Mouse (Mus musculus): ENCODE results near the gene Hdgfl2. TPM values are rescaled to one million over a fixed set of nuclear protein-coding genes. Genes with fewer than 3 reads are reported as not detected.

The Hdgfl2 gene
- polyA plus RNA-seq, 1 experiment from 2014 or later = 27.7 TPM

- Histone ChIP-seq H3K27ac (ENCODE audit: low read depth) (no peak overlapping the region), H3K4me2 (ENCODE audit: low read depth, low read length) (no peak overlapping the region), H3K4me1 (ENCODE audit: insufficient read depth) (peaks cover 13% of the 10 kb centered on the region), H3K9ac (replicated peaks) (no peak overlapping the region), H3K36me3 (replicated peaks; ENCODE audit: insufficient read depth, low read length) (peaks cover 20% of the 10 kb centered on the region), H3K4me3 (ENCODE audit: low read depth, low read length) (no peak overlapping the region), H3K27me3 (ENCODE audit: insufficient read depth, low read length) (no peaks in the 10 kb centered on the region), H3K9me3 (ENCODE audit: low read length) (no peaks in the 10 kb centered on the region; the same call in 1 of the 2 replicates)
- DNase-seq = peak; percentile 24
- WGBS (ENCODE audit: insufficient replicate concordance) = 64% methylated on average over 15 of the region's 15 CpGs
- no peak for ATAC-seq
- TF ChIP-seq CTCF (IDR thresholded peaks at IDR 0.05; ENCODE audit: low read depth) = no peak
- TF ChIP-seq EP300 (IDR thresholded peaks at IDR 0.05; ENCODE audit: low read depth) = no peak
Measured at GRCm38 (mm10) chr17:56128246-56128645, 48.8 kb downstream of the Hdgfl2 start.

- DNase-seq (no peak), ATAC-seq (no peak)
- no peak overlapping the region for H3K9ac ChIP-seq (replicated peaks)
- H3K36me3 ChIP-seq (replicated peaks; ENCODE audit: insufficient read depth, low read length) = peaks cover 19% of the 10 kb centered on the region
- WGBS (ENCODE audit: insufficient replicate concordance) = 89% methylated on average over 10 of the region's 10 CpGs
- TF ChIP-seq EP300 (IDR thresholded peaks at IDR 0.05; ENCODE audit: low read depth) = no peak
- TF ChIP-seq CTCF (IDR thresholded peaks at IDR 0.05; ENCODE audit: low read depth) = no peak
- no peaks in the 10 kb centered on the region; the same call in 1 of the 2 replicates for H3K9me3 ChIP-seq (ENCODE audit: low read length)
- peaks cover 26% of the 10 kb centered on the region for H3K4me1 ChIP-seq (ENCODE audit: insufficient read depth)
- no peak overlapping the region for H3K4me3 ChIP-seq (ENCODE audit: low read depth, low read length)
- H3K4me2 ChIP-seq (ENCODE audit: low read depth, low read length) = no peak overlapping the region
- no peak overlapping the region for H3K27ac ChIP-seq (ENCODE audit: low read depth)
- no peaks in the 10 kb centered on the region for H3K27me3 ChIP-seq (ENCODE audit: insufficient read depth, low read length)
Measured at GRCm38 (mm10) chr17:56131136-56131535, 51.7 kb downstream of the Hdgfl2 start.

GRCm38 (mm10) chr17:56131814-56132213, 52.4 kb downstream of the Hdgfl2 start:
- Histone ChIP-seq H3K27me3 (ENCODE audit: insufficient read depth, low read length) (no peaks in the 10 kb centered on the region), H3K4me3 (ENCODE audit: low read depth, low read length) (no peak overlapping the region), H3K4me2 (ENCODE audit: low read depth, low read length) (no peak overlapping the region), H3K27ac (ENCODE audit: low read depth) (no peak overlapping the region), H3K9me3 (ENCODE audit: low read length) (no peaks in the 10 kb centered on the region; the same call in 1 of the 2 replicates), H3K4me1 (ENCODE audit: insufficient read depth) (peaks cover 26% of the 10 kb centered on the region), H3K9ac (replicated peaks) (no peak overlapping the region), H3K36me3 (replicated peaks; ENCODE audit: insufficient read depth, low read length) (peaks cover 19% of the 10 kb centered on the region)
- TF ChIP-seq CTCF (IDR thresholded peaks at IDR 0.05; ENCODE audit: low read depth) (peak; percentile 85), EP300 (IDR thresholded peaks at IDR 0.05; ENCODE audit: low read depth) (no peak)
- no peak for ATAC-seq
- peak; percentile 82 for DNase-seq
- WGBS (ENCODE audit: insufficient replicate concordance) = 44% methylated on average over 7 of the region's 7 CpGs

GRCm38 (mm10) chr17:56132661-56133060, 53.2 kb downstream of the Hdgfl2 start:
- H3K27me3 ChIP-seq (ENCODE audit: insufficient read depth, low read length) = no peaks in the 10 kb centered on the region
- H3K4me1 ChIP-seq (ENCODE audit: insufficient read depth) = peaks cover 26% of the 10 kb centered on the region
- no peak overlapping the region for H3K9ac ChIP-seq (replicated peaks)
- H3K4me3 ChIP-seq (ENCODE audit: low read depth, low read length) = no peak overlapping the region
- peak overlapping the region; percentile 42 for H3K4me2 ChIP-seq (ENCODE audit: low read depth, low read length)
- H3K9me3 ChIP-seq (ENCODE audit: low read length) = no peaks in the 10 kb centered on the region; the same call in 1 of the 2 replicates
- H3K36me3 ChIP-seq (replicated peaks; ENCODE audit: insufficient read depth, low read length) = peaks cover 19% of the 10 kb centered on the region
- TF ChIP-seq CTCF (IDR thresholded peaks at IDR 0.05; ENCODE audit: low read depth) = peak; percentile 92
- no peak for TF ChIP-seq EP300 (IDR thresholded peaks at IDR 0.05; ENCODE audit: low read depth)
- ATAC-seq (no peak), DNase-seq (peak; percentile 77)
- whole genome bisulfite sequencing (ENCODE audit: insufficient replicate concordance) = 4% methylated on average over 14 of the region's 14 CpGs
- H3K27ac ChIP-seq (ENCODE audit: low read depth) = peak overlapping the region; percentile 89; the same call in 1 of the 2 replicates

GRCm38 (mm10) chr17:56133457-56134363, 54.3 kb downstream of the Hdgfl2 start:
- 5% methylated on average over 19 of the region's 21 CpGs for WGBS (ENCODE audit: insufficient replicate concordance)
- ATAC-seq = peak; percentile 81
- no peaks in the 10 kb centered on the region; the same call in 1 of the 2 replicates for H3K9me3 ChIP-seq (ENCODE audit: low read length)

GRCm38 (mm10) chr17:56134463-56134971, 55.1 kb downstream of the Hdgfl2 start:
- H3K36me3 ChIP-seq (replicated peaks; ENCODE audit: insufficient read depth, low read length) = peaks cover 13% of the 10 kb centered on the region
- H3K4me2 ChIP-seq (ENCODE audit: low read depth, low read length) = peak overlapping the region; percentile 85
- H3K4me1 ChIP-seq (ENCODE audit: insufficient read depth) = peaks cover 29% of the 10 kb centered on the region
- H3K4me3 ChIP-seq (ENCODE audit: low read depth, low read length) = peak overlapping the region; percentile 51
- peaks cover 14% of the 10 kb centered on the region for H3K27me3 ChIP-seq (ENCODE audit: insufficient read depth, low read length)
- 2% methylated on average over 27 of the region's 27 CpGs for WGBS (ENCODE audit: insufficient replicate concordance)
- peak overlapping the region; percentile 38 for H3K9ac ChIP-seq (replicated peaks)
- ATAC-seq (peak; percentile 47), DNase-seq (peak; percentile 83)
- no peaks in the 10 kb centered on the region; the same call in 1 of the 2 replicates for H3K9me3 ChIP-seq (ENCODE audit: low read length)
- H3K27ac ChIP-seq (ENCODE audit: low read depth) = peak overlapping the region; percentile 89
- TF ChIP-seq EP300 (IDR thresholded peaks at IDR 0.05; ENCODE audit: low read depth) (no peak), CTCF (IDR thresholded peaks at IDR 0.05; ENCODE audit: low read depth) (peak; percentile 93)

More at GRCm38 (mm10) chr17:56133457-56134363, 54.3 kb downstream of the Hdgfl2 start:
- Histone ChIP-seq H3K9ac (replicated peaks) (peak overlapping the region; percentile 46), H3K27me3 (ENCODE audit: insufficient read depth, low read length) (0 out of 2 replicates have a peak, but pooled peaks cover 6% of the 10 kb centered on the region), H3K4me2 (ENCODE audit: low read depth, low read length) (peak overlapping the region; percentile 85), H3K4me3 (ENCODE audit: low read depth, low read length) (peak overlapping the region; percentile 51), H3K27ac (ENCODE audit: low read depth) (peak overlapping the region; percentile 89), H3K4me1 (ENCODE audit: insufficient read depth) (peaks cover 26% of the 10 kb centered on the region), H3K36me3 (replicated peaks; ENCODE audit: insufficient read depth, low read length) (peaks cover 19% of the 10 kb centered on the region)
- no peak for TF ChIP-seq CTCF (IDR thresholded peaks at IDR 0.05; ENCODE audit: low read depth)
- TF ChIP-seq EP300 (IDR thresholded peaks at IDR 0.05; ENCODE audit: low read depth) = peak; percentile 79
- peak; percentile 73 for DNase-seq

All from liver, postnatal 0 days (tissue).